Mouse (Mus musculus): ENCODE measurements around the gene Nkap. TPM values are rescaled to one million over a fixed set of nuclear protein-coding genes. Genes with fewer than 3 reads are reported as not detected.
A peak's percentile ranks its signal among the peaks of the same experiment; 100 is the strongest.
"Not testable (repeated sequence)": the region's sequence is repeated elsewhere in the genome, so short reads cannot be mapped to it uniquely, and the experiment has no call there.

Nkap gene
- polyA plus RNA-seq (2012; rRNA removed), result 5.8 and 6.6 TPM in 2 replicates

GRCm38 (mm10) chrX:37126671-37127358 is at the start of gene Nkap:
Nkap (plus strand) TSS chrX:37126795.
- peak; percentile 31 to 86 for DNase-seq (ENCODE audit: extremely low spot score in 1 of 2, low spot score in 1 of 2)

GRCm38 (mm10) chrX:37080345-37080744 is 46.2 kb upstream of the Nkap start:
- DNase-seq (ENCODE audit: extremely low spot score in 1 of 2, low spot score in 1 of 2), result not testable (repeated sequence)

- DNase-seq (ENCODE audit: extremely low spot score in 1 of 2, low spot score in 1 of 2), result no peak
Observed at GRCm38 (mm10) chrX:37081194-37081593, 45.4 kb upstream of the Nkap start.

- DNase-seq (ENCODE audit: extremely low spot score in 1 of 2, low spot score in 1 of 2), result peak; percentile 24 to 39
Observed at GRCm38 (mm10) chrX:37084318-37084926, 42.2 kb upstream of the Nkap start.

GRCm38 (mm10) chrX:37084927-37085660 is 41.5 kb upstream of the Nkap start, which contains the start of gene Rpl39:
Rpl39 (minus strand) TSS chrX:37085402.
- peak; percentile 66 to 78 for DNase-seq (ENCODE audit: extremely low spot score in 1 of 2, low spot score in 1 of 2)

- no peak for DNase-seq (ENCODE audit: extremely low spot score in 1 of 2, low spot score in 1 of 2)
Observed at GRCm38 (mm10) chrX:37085665-37086064, 40.9 kb upstream of the Nkap start.

GRCm38 (mm10) chrX:37088778-37089177 is 37.8 kb upstream of the Nkap start:
- DNase-seq (ENCODE audit: extremely low spot score in 1 of 2, low spot score in 1 of 2), result no peak

GRCm38 (mm10) chrX:37091457-37091856 is 35.1 kb upstream of the Nkap start:
- no peak for DNase-seq (ENCODE audit: extremely low spot score in 1 of 2, low spot score in 1 of 2)

GRCm38 (mm10) chrX:37095106-37095768 is 31.4 kb upstream of the Nkap start:
- no peak for DNase-seq (ENCODE audit: extremely low spot score in 1 of 2, low spot score in 1 of 2)

GRCm38 (mm10) chrX:37098681-37099080 is 27.9 kb upstream of the Nkap start:
- DNase-seq (ENCODE audit: extremely low spot score in 1 of 2, low spot score in 1 of 2), result no peak

- DNase-seq (ENCODE audit: extremely low spot score in 1 of 2, low spot score in 1 of 2), result no peak
Observed at GRCm38 (mm10) chrX:37103826-37104225, 22.8 kb upstream of the Nkap start.

- DNase-seq (ENCODE audit: extremely low spot score in 1 of 2, low spot score in 1 of 2), result no peak
Observed at GRCm38 (mm10) chrX:37109526-37110192, 16.9 kb upstream of the Nkap start.

- peak; percentile 89 to 92 for DNase-seq (ENCODE audit: extremely low spot score in 1 of 2, low spot score in 1 of 2)
Observed at GRCm38 (mm10) chrX:37110193-37110880, 16.3 kb upstream of the Nkap start, which contains the start of gene Upf3b. Upf3b (minus strand) TSS chrX:37110322.

GRCm38 (mm10) chrX:37110881-37111193 is 15.8 kb upstream of the Nkap start:
- no peak for DNase-seq (ENCODE audit: extremely low spot score in 1 of 2, low spot score in 1 of 2)

GRCm38 (mm10) chrX:37117085-37117484 is 9.5 kb upstream of the Nkap start:
- no peak for DNase-seq (ENCODE audit: extremely low spot score in 1 of 2, low spot score in 1 of 2)

GRCm38 (mm10) chrX:37119585-37119984 is 7.0 kb upstream of the Nkap start:
- DNase-seq (ENCODE audit: extremely low spot score in 1 of 2, low spot score in 1 of 2), result no peak

- no peak for DNase-seq (ENCODE audit: extremely low spot score in 1 of 2, low spot score in 1 of 2)
Observed at GRCm38 (mm10) chrX:37120212-37120611, 6.4 kb upstream of the Nkap start.

GRCm38 (mm10) chrX:37125511-37125910 is 1.1 kb upstream of the Nkap start:
- DNase-seq (ENCODE audit: extremely low spot score in 1 of 2, low spot score in 1 of 2), result no peak

GRCm38 (mm10) chrX:37141732-37142131 is 15.1 kb downstream of the Nkap start:
- DNase-seq (ENCODE audit: extremely low spot score in 1 of 2, low spot score in 1 of 2), result no peak

GRCm38 (mm10) chrX:37144498-37144897 is 17.9 kb downstream of the Nkap start:
- not testable (repeated sequence) for DNase-seq (ENCODE audit: extremely low spot score in 1 of 2, low spot score in 1 of 2)
